Mouse (Mus musculus): ENCODE results near the gene Rorb.

The Rorb gene

DNA sequence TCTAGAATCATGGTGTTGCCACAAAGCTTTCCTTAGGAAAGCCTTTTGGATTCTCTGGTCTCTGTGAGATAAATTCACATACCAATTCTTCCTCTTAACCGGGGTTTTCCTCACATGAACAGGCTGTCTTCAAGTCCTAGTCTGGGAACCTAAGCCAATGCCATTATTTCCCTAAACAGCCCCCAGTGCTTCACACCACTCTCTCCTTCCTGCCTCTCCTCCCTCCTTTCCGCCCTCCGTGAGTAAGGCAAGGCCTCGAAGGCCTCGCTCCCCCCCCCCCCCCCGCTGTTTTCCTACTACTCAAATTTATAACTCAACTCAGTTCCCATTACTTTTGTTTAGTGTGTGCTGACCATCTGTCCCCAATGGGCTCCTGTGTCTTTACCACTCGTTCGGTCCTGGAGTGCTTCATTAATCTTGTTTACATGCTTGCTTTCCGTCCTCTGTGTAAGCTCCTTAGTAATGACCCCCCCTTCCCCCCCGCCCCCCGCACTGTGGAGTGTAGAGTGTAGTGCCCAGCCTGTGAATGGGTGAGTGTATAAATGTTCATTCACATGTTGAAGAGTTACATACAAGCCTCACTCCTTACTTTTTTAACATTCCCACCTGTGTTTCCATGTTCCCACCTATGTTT, 106.9 kb downstream of the Rorb start:
- DNase-seq = no peak

DNA sequence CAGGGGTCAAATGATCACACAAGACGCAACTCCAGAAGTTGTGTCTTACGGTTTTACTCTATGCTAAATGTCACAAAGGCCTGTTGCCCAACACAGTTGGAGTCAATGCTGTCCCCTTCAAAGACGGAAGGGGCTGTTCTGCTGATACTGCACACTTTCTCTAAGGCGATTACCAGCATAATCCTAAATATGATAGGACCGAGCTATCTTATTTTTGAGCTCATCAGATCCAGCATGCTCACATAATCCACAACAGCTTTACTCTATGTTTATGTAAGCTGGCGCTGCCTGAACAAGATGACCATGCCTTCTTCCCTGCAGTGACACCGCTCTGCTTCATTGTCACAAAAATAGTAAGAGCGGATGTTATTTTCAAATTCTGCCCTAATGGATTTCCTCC, 112.0 kb downstream of the Rorb start:
- DNase-seq = no peak

DNA sequence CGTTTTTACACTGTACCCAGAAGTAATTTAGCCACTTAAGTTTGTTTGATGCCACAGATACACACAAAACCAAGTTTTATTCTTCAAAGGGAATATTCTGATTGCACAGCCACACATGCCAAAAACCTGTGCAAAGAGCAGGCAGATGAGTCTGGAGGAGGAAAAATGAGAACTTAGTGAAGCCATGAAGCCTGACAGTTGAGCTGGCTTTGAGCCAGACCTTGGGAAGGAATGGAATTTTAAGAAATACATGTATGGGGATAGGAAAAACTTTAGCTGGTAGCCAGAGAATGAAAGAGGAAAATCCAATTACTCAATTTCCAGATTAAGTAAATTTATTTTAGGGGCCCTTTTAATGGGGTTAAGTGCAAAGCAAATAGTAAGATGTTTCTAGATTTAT, 113.3 kb downstream of the Rorb start:
- DNase-seq = no peak

DNA sequence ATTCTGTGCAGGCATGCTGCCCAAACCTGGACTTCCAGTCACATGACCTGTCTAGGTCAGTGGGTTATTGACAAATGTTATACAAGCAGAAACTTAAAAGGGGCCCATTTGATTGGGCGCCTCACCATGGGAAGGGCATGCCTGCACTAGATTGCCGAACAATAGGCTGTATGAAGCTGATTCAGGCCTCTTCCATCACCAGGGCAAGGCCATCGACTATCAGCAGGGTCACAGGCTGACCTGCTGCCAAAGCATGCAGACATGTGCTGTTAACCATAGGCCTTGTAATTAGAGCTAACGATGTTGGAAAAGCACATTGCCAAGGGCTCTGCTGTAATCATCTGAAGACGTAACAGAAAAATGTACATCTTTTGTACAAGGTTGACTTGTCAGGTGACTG, 131.0 kb downstream of the Rorb start:
- DNase-seq = no peak

DNA sequence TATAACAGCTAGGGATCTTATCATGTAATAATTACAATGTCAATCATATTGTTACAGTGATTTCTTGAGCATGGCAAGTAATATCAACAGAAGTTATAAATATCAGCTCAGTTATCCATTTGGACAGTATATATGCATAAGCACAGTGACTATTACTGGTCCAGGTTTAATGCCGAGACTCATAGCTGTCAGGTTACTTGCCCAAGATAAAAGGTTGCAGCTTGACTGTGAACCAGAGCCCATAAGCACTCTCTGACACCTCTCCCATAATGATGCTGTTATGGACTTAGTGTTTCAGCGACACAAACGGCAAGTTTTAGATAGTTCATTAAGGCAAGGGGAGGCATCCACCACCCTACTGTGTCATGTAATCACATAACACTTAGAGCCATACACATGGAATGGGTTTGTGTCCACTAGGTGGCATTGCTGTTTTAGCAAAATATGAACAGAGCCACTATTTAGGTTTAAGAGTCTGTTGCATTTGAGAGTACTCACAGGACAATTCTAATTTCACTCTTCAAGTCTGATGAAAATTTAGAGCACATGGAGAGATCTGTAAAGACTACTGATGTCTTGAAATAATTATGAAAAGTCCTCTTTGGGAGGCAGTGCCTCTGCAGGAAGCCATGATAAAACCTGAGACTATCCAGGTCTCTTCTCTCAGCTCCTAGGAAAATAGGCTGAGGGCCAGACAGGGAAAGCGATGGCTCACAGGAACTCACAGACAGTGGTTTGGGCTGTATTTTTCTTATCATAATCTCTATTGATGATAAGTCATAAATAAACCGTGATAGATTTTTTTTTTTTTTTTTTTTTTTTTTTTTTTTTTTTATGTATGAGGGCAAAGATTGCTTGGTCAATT, 136.0 kb downstream of the Rorb start:
- DNase-seq = peak; percentile 32

DNA sequence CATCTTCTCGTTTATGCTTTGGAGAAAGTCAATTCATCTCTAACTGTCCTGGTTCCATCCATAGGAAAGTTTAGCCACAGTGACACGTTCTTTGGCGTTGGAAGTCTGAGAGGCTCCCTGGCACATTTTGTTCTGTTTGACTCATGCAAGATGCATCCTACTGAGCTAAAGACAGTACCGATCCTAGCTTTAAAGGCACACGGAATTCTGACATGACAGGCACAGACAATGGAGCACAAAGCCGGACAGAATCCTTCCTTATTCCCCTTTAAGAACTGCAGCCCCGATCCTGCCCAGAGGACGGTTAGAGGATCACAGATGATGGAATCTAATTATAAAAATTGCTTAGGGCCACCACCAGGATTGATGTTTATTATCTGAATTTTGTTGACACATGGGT, 141.6 kb downstream of the Rorb start:
- no peak for DNase-seq

DNA sequence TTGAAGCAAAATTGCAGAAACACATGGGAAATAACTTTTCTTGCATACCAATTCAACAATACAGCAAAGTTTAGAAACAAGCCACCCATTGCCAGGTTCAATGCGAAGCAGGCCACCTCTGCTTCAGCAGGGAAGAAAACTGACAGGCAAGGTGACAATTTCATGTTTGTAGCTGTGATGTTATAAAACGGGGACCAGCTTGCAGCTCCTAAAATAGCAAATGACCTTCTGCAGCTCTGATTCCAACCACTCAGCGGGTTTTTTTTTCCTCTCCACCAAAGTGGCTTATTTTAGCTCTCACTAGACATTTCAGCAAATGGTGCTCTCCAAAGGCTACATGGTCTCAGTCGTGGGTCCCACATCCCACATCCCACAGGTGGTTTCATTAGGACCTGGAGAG, 143.7 kb downstream of the Rorb start:
- DNase-seq = no peak

DNA sequence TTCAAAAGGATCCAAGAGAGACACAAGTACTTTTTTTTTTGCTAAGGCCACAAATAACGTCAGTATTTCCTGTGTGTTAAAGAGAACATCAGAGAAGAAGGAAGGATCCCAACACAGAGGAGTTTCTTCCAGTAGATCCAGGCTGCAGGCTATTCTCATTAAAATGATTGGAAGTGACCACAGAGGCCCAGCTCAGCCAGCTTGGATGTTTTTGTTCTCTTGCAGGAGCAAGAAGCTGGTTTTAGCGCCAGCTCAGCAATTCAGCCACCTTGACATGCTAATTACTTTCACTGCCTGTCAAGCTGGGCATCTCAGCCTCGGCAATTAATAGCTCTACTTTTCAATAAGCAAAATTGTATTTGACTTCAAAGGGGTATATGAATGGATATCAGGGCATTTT, 151.1 kb downstream of the Rorb start:
- DNase-seq = no peak

DNA sequence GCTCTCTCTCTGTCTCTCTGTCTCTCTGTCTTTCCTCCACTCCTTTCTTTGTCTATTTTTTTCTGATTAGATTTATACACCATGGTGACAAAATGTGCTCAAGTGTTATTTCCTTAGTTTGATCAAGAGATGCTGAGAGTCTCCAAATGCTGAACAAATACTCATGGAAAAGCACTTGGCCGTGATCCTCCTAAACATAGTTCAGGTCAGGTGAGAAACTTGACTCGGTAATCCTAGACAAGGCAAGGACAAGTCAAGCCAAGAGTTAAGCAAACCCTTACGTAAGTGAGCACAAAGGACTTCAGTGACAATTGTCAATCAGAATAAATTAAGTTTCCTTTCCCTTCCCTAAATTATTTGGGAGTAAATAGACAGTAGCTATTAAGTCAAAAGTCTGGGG, 158.2 kb downstream of the Rorb start:
- DNase-seq = no peak

DNA sequence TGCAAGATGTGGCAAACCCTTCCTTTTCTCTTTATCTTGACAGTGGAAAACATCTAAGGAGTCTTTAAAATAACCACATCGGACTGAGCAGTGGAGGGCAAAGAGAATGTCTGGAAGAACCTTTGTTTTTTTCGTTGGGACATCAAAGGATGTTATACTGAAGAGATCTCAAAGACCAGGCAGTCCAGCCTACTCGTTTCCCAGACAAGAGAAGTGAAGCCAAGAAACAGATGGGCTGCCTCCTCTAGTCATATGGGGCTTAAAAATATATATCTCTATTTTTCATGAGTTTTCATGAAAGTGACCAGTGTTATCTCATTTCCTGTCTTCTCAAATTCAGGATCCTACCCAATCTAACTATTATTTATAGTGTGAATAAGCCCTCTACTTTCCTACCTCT, 163.8 kb downstream of the Rorb start:
- no peak for DNase-seq

DNA sequence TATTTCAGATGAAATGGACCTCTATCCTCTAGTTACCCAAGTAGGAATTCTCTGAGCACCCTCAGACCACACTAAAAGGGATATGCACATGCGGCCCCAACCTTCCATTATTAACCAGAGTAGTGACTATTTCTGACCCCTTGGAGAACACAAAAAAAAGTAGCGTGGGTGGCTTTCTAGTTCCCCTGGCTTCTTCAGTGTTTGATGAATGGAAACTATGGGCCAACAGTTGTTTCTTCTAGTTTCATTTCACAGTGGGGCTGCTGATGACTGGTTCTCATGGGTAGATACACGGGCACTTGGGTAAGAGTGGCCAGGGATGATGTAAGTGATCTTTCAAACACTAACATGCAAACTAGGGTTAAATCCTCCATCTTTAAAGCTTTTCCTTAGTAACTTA, 165.7 kb downstream of the Rorb start:
- DNase-seq = no peak

DNA sequence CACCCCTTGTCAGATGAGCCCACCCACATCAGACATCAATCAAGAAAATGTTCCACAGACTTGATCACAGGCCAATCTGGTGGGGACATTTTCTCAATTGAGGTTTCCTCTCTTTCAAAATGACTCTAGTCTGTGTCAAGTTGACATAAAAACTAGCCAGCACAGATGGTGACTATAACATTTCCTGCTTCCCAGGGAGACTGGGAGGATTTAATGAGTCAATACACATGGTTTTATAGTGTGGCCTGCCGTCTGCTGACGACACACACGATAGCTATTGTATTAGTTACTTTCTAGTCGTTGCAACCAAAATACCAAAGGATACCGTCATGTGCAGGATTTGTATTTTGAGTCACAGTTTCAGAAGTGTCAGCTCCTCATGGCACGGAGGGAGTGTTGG, 169.6 kb downstream of the Rorb start:
- no peak for DNase-seq

DNA sequence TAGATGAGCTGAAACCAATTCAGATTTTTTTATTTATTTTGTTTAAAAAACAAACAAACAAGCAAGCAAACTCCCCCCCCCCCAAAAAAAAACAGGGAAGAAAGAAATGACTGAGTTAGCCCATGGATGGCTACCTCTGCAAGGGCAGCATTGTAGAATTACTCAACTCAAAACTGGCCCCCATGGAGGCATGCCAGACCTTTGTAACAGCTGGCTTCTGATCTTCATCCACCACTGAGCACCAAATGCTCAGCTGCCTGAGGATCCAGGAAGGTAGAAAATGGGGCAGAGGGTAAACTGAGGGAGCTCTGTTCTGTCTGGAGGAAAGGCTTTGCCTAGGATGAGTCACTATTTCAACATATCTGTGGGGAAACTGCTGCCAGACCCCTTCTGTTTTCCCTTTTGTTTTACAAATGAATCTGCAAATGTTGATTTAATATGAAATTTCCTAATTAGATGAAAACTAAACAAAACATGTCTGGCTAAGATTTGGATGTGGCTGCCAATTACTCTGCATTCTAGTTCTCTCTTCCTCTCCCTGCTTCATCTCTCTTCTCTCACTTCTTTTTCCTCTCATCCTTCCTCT, 199.1 kb downstream of the Rorb start:
- DNase-seq = peak; percentile 27

DNA sequence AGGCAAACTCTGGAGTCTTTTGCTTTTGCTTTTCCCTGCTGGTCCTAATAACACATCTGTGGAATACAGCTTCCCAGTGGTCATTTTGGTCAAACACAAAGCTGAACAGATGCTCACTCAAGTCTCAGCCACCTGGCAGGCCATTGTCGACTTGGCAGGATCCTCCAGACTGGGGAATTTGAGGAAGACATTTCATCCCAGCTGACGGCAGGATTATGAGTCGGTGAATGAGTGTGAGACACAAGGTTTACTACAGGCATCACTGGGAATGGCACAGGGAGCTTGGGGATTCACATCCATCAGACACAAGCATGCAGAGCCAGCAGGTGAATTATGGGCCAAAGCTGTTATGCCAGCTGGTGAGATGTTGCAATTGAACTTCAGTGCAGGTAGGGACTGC, 201.4 kb downstream of the Rorb start:
- DNase-seq = no peak

DNA sequence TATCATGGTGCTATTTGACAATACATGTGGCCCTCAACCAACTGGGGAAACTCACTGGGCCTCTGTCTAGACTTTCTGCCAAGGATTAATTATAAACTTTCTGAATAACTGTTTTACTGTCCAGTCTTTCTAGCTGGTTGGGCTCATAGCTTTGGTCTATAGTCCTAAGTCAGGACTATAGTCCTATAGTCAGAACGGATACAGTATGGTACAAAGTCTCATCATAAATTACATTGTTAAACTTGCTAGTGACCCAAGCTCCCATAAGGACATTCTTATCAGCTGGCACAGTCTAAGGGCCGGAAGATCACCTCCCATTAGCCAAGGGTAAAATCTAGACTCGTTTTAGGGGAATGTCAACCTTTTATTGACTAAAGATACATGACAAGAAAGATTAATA, 205.5 kb downstream of the Rorb start:
- DNase-seq = no peak

DNA sequence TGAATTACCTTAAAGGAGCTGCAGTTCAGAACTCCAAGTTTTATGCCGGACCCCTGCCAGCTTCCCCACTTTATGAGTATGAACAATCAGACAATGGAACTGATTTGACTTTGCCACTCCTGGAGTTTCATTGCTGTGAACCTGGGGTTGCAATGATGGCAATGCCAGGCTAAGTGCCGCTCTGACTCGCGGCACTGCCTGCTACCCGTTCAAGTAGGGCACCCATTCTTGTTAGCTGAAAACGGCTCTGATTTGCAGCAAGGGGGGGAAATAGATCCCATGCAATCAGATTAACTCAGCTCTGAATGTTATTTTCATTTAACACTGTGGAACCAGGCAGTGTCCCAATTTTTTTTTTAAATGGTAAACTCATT, 208.3 kb downstream of the Rorb start:
- DNase-seq = no peak

DNA sequence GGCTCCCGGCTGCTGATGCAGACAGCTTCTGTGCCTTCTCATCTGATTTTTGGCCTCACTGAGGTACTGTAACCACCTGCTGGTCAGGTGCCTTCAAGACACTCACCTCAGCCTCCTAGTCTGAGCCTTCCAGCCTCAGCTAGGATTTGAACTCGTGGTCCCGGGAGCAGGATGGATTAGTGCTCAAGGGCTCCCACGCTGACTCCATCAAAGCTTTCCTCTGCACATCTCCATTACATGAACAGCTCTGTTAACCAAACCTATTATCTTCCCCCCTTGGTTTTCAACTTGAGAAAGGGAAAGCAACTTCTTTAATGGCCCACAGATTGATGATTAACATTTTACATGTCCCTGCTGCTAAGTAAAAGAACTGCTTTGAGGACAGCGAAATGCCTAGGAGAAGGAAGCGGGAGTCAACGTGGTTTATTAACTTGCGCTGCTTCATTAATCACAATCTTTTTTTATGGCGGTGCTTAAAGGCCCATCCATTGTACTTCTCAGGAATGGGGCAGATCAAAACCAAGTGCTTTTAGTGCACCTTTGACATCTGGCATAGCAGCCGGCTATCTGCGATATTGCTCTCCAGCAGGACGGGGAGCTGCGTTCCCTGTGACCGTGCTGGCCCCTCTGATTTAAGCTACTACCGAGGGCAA, 208.8 kb downstream of the Rorb start:
- DNase-seq = no peak

DNA sequence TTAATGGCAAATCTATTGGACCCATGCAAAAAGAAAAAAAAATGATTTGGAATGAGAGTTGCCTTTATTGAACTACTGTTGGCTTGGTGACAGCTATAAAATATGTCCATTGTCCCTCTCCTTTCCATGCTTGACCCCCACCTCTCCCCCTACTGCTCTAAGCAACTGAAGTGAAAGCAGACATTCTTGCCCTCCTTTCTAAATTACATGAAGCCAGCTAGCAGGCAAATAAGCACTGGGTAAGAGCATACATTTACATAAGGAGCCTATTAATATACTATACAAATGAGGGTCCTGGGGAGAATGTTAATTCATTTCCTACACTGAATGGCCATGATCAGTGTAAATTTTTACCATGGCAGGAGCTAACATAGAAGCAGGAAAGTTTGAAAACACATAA, 212.8 kb downstream of the Rorb start:
- no peak for DNase-seq

DNA sequence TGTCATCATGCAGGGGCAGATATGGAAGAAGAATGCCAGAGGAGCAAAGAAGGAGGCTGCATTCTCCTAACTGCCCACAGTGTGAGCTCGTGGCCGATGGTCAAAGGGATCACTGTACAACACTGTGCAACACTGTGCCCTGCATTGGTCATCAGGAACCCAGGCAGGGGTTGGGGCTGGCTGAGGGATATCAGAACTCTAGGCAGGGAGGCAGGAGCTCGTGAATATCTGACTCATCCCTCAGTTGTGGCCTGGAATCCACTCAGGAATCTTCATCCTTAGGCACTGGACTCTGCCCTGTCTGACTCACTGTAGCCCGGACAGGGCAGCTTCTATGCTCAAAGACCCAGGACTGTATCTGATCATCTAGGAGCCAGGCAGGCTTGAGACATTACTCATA, 220.8 kb downstream of the Rorb start:
- DNase-seq = no peak

DNA sequence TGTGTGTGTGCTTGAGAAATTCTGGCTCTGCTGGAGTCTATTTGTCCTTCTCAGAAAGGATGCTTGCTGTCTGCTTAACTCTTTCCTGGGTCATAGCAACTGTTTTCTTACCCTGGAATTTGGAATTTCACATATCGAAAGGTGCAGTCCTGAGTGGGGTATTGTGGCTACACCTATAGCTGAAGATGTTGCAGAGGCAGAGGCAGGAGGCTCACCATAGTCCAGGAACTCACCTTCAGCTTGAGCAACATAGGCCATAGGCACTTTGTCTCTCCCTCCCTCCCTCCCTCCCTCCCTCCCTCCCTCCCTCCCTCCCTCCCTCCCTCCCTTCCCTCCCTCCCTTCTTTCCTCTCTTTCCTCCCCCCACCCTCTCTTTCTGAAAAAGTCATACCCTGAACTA, 221.4 kb downstream of the Rorb start:
- DNase-seq = no peak

DNA sequence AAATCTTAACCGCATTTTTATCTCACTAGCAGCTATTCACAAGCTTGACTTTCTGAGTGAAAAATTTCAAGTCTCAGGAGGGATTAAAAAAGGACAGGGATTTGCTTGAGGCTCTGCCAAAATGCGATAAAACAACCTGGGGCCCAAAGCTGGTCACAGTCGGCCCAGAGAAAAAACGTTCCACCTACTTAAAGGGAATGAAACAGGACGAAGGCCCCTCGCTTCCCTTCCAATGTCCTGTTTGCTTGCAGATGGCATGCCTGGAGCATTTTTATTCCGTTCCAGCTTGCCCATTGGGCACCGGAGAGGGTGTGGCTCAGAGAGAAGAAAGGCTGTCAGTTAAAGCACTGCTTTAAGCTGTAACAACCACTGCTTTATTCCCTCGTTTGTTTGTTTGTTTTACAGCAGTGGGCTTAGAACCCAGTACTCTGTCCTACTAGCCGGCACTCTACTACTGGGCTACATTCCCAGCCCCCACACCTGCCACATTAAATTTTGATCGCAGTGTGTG, 221.8 kb downstream of the Rorb start:
- no peak for DNase-seq

DNA sequence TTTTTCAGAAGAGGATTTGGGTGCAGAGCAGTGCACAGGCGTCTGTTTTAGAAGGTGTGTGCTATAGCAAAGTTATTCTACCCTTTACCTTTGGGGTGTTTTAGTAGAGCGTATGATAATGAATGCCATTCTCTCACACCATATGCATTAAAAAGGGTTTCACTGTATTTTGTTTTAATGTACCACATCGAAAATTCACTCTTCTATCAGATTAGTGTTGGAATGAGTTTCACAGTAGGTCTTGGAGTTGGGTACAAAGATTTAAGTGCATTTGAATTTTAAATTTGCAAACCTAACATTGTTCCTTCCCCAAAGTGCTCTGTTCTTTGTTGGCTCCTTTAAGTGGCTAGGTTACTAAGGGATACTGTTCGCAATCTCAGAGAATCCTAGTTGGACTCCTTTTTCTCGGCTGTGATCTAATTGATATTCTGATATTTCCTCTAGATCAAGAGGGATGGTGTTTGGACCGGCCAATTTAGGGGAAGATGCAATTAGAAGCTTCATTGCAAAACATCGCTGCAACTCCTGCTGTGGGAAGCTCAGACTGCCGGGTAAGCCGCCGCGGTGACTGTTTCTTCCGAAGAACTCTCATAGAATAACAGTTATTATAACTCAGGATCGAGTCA, 222.4 kb downstream of the Rorb start:
- no peak for DNase-seq
